Mouse (Mus musculus): ENCODE measurements around the gene Gcc1. TPM values are rescaled to one million over a fixed set of nuclear protein-coding genes. Genes with fewer than 3 reads are reported as not detected.
A peak's percentile ranks its signal among the peaks of the same experiment; 100 is the strongest.

Gcc1 gene
- polyA plus RNA-seq, 1 experiment: 5.1 TPM

DNA sequence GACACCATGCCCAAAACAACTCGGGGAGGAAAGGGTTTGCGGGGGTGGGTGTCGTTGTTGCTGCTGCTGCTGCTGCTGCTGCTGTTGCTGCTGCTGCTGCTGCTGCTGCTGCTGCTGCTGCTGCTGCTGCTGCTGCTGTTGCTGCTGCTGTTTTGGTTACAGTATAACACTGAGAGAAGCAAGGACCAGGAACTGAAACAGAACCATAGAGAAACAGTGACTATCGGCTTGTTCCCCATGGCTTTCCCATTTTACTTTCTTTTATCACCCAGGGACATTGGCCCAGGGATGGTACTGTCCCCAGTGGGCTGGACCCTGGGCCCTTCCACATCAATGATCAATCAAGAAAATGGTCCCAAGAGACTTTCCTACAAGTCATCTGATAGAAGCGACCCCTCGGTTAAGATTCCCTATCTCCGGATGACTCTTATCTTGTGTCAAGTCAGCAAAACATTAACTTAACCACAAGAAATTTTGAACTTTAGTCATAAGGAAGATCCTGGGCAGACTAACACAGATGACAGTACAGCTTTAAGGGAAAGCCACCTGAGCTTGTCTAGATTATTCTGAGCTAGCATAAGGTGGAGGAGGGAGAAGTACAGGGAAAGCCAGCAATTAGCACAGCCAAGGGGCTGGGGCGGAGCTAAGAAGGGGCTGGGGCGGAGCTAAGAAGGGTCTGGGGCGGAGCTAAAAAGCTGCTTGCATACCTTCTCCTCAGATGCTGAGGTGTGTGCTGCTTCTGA lies 2.8 kb upstream of the Gcc1 start:
- Histone ChIP-seq H3K4me3 (ENCODE audit: insufficient read depth, low read depth, low read length) (no peak overlapping the region), H3K27me3 (replicated peaks; ENCODE audit: control insufficient read depth, insufficient read depth, low read length) (no peaks in the 10 kb centered on the region), H3K27ac (ENCODE audit: insufficient read depth, low read depth, low read length) (no peak overlapping the region), H3K4me1 (ENCODE audit: control insufficient read depth, insufficient read depth, low read length) (no peaks in the 10 kb centered on the region), H3K36me3 (ENCODE audit: control insufficient read depth, insufficient read depth, low read length) (no peaks in the 10 kb centered on the region)
- no peak for DNase-seq
- WGBS: 79% methylated on average over 10 of the region's 10 CpGs
- TF ChIP-seq CTCF (conservative IDR thresholded peaks at IDR 0.05; ENCODE audit: insufficient read depth, insufficient read length, low read depth, low read length) (no peak), POLR2A (IDR thresholded peaks at IDR 0.05; ENCODE audit: low read depth, low read length) (no peak)

DNA sequence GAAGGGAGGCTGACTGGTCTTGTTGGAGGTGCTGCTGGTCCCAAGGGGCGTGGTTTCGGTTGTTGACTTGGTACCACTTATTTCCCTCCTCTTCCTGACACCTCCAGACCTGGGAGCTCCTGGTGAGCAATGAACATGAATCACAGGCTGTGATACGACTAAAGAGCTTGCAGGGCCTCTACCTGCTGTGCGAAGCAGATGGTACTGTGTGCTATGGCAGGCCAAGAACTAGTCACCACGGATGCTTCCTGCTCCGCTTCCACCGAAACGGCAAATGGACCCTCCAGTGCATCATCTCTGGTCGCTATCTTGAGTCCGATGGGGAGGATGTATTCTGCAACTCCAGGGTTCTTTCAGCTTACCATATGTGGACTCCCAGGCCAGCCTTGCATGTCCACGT lies 1.7 kb upstream of the Gcc1 start:
- TF ChIP-seq CTCF (conservative IDR thresholded peaks at IDR 0.05; ENCODE audit: insufficient read depth, insufficient read length, low read depth, low read length): no peak
- TF ChIP-seq POLR2A (IDR thresholded peaks at IDR 0.05; ENCODE audit: low read depth, low read length): no peak
- Histone ChIP-seq H3K27me3 (replicated peaks; ENCODE audit: control insufficient read depth, insufficient read depth, low read length) (no peaks in the 10 kb centered on the region), H3K4me1 (ENCODE audit: control insufficient read depth, insufficient read depth, low read length) (peaks cover under 1% of the 10 kb centered on the region; the same call in 1 of the 2 replicates), H3K27ac (ENCODE audit: insufficient read depth, low read depth, low read length) (no peak overlapping the region), H3K36me3 (ENCODE audit: control insufficient read depth, insufficient read depth, low read length) (no peaks in the 10 kb centered on the region), H3K4me3 (ENCODE audit: insufficient read depth, low read depth, low read length) (no peak overlapping the region)
- 93% methylated on average over 11 of the region's 11 CpGs for WGBS
- no peak for DNase-seq

DNA sequence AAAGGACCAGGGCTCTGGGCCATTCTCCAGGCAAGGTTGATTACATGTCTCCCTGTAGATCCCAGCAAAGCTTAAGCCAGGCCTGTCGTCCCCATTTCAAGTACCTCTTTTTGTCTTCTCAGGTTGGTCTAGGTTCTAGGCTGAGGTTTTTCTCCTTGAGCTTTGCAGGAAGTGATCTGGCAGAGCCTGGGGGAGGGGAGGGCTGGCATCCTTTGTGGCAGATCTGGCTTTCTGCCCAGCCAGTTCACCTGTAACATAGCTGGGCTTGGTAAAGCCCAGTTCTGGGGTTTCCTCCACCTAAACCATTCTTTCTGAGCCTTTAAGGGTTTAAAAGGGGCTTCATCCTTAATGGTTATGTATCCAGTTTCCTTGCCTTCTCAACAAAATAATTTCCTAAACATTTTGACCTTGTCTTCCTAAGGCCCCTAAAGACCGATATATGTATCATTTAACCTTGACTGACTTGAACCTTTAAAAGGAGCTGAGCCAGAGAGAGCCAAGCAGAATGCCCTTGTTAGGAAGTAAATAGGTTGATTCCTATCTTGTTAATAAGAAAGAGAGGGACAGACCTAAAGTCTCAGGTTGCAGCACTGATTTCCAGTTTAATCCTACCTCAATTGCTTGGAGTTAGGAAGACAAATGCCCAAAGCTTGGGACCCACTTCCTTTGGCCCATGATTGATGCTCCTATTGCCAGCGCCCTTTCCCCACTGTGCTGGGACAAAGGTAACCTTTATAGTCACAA lies 922 bp downstream of the Gcc1 start, which contains the start of gene Fscn3:
Gene Fscn3 (plus strand): TSS at position 694 of the 744 bp plus-strand sequence.
- Histone ChIP-seq H3K4me3 (ENCODE audit: insufficient read depth, low read depth, low read length) (no peak within 1 kb of the TSS), H3K27ac (ENCODE audit: insufficient read depth, low read depth, low read length) (peak within 1 kb of the TSS; percentile 12; the same call in 1 of the 2 replicates), H3K36me3 (ENCODE audit: control insufficient read depth, insufficient read depth, low read length) (no peaks in the 10 kb centered on the region), H3K27me3 (replicated peaks; ENCODE audit: control insufficient read depth, insufficient read depth, low read length) (no peaks in the 10 kb centered on the region), H3K4me1 (ENCODE audit: control insufficient read depth, insufficient read depth, low read length) (peaks cover 7% of the 10 kb centered on the region; the same call in 1 of the 2 replicates)
- peak; percentile 66 for DNase-seq
- no peak for TF ChIP-seq CTCF (conservative IDR thresholded peaks at IDR 0.05; ENCODE audit: insufficient read depth, insufficient read length, low read depth, low read length)
- TF ChIP-seq POLR2A (IDR thresholded peaks at IDR 0.05; ENCODE audit: low read depth, low read length): no peak
- WGBS: 77% methylated on average over 3 of the region's 3 CpGs

DNA sequence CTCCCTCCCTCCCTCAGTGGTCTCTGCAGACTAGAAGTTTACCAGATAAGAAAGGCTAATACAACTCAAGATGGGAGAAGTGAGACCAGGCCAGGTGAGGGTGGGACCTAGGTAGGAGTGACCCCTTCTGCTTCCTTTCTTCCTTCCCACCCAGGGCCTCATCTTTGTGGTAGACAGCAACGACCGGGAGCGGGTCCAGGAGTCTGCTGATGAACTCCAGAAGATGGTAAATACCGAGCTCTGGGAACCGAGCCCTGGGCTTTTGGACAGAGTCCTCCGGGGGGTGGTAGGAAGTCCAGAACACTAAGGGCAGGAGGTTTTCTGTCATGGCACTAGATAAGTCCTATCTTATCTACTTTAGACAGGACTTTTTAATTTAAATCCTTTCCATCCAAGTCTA lies 3.2 kb downstream of the Gcc1 start:
- H3K27me3 ChIP-seq (replicated peaks; ENCODE audit: control insufficient read depth, insufficient read depth, low read length): no peaks in the 10 kb centered on the region
- no peak for DNase-seq
- WGBS: 91% methylated on average over 6 of the region's 6 CpGs
- H3K4me1 ChIP-seq (ENCODE audit: control insufficient read depth, insufficient read depth, low read length): peaks cover 11% of the 10 kb centered on the region; the same call in 1 of the 2 replicates
- no peak overlapping the region for H3K4me3 ChIP-seq (ENCODE audit: insufficient read depth, low read depth, low read length)
- no peak for TF ChIP-seq CTCF (conservative IDR thresholded peaks at IDR 0.05; ENCODE audit: insufficient read depth, insufficient read length, low read depth, low read length)
- TF ChIP-seq POLR2A (IDR thresholded peaks at IDR 0.05; ENCODE audit: low read depth, low read length): no peak
- H3K36me3 ChIP-seq (ENCODE audit: control insufficient read depth, insufficient read depth, low read length): no peaks in the 10 kb centered on the region
- H3K27ac ChIP-seq (ENCODE audit: insufficient read depth, low read depth, low read length): no peak overlapping the region

DNA sequence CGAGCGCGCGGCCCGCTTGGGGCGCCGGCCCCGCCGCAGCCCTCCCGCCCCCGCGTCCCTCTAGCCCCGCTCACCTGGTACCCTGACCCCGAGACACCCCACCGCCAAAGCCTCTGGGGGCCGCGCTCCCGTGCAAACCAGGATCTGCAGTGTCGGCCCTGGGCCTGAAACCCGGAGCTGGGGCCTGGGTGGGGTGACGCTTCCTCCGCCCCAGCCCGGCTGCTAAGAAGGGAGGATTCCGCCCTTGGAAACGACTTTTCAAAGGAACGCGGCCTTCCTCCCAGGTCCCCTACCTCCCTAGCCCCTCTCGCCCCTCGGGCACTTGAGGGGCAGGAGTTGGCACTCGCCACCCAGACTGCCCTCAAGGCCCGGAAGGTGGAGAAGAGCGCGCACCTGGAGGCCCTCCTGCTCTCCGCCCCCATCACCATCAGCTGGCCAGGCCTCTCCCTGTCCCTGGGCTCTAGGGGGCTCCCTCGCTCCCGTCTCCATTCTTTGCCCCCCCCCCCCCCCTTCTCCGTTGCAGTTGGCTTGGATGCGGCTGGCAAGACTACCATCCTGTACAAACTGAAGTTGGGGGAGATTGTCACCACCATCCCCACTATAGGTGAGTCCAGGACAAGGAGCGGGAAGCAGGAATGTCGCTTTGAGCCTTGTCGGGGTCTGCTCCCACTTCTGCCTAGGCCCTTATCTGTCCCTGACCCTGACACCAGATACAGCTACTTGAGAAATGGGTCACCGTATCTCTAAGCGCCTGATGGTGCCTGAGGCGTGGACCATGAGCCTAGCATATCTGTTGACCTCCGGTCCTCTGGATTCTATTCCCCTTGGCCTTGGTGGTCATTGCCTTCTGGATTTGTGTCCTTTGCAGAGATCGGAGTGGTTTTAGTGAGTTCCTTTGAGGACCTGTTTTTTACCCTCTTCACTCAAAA lies 4.2 kb downstream of the Gcc1 start:
- Histone ChIP-seq H3K4me3 (ENCODE audit: insufficient read depth, low read depth, low read length) (peak overlapping the region; percentile 87), H3K36me3 (ENCODE audit: control insufficient read depth, insufficient read depth, low read length) (no peaks in the 10 kb centered on the region), H3K27me3 (replicated peaks; ENCODE audit: control insufficient read depth, insufficient read depth, low read length) (no peaks in the 10 kb centered on the region), H3K27ac (ENCODE audit: insufficient read depth, low read depth, low read length) (peak overlapping the region; percentile 27), H3K4me1 (ENCODE audit: control insufficient read depth, insufficient read depth, low read length) (peaks cover 11% of the 10 kb centered on the region; the same call in 1 of the 2 replicates)
- 9% methylated on average over 44 of the region's 46 CpGs for WGBS
- TF ChIP-seq POLR2A (IDR thresholded peaks at IDR 0.05; ENCODE audit: low read depth, low read length) (no peak), CTCF (conservative IDR thresholded peaks at IDR 0.05; ENCODE audit: insufficient read depth, insufficient read length, low read depth, low read length) (0 out of 2 replicates have a peak, but pooled peaks have one; percentile 20)
- peak; percentile 70 for DNase-seq

DNA sequence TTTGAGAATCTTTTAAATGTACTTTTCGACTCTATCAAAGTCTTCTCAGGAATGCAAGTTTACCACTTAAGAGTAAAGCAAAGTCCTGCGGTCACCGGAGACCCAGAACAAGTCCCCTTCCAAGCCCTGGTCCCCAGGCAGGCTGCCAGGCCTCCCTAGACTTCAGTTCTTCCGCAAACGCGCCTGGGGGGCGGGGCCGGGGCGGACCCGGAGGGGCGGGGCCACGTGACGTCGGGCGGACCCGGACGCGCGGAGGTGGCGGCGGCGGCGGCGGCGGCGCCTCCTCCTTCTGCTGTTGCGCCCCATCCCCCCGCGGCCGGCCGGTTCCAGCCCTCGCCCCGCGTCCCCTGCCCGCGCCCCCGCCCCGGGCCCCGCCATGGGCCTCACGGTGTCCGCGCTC lies 4.9 kb downstream of the Gcc1 start, which contains the start of gene Arf5:
Gene Arf5 (plus strand): TSS at position 248 of the 400 bp plus-strand sequence.
- H3K27me3 ChIP-seq (replicated peaks; ENCODE audit: control insufficient read depth, insufficient read depth, low read length): no peaks in the 10 kb centered on the region
- TF ChIP-seq CTCF (conservative IDR thresholded peaks at IDR 0.05; ENCODE audit: insufficient read depth, insufficient read length, low read depth, low read length) (no peak), POLR2A (IDR thresholded peaks at IDR 0.05; ENCODE audit: low read depth, low read length) (no peak)
- peak; percentile 97 for DNase-seq
- H3K4me1 ChIP-seq (ENCODE audit: control insufficient read depth, insufficient read depth, low read length): peaks cover 11% of the 10 kb centered on the region; the same call in 1 of the 2 replicates
- no peaks in the 10 kb centered on the region for H3K36me3 ChIP-seq (ENCODE audit: control insufficient read depth, insufficient read depth, low read length)
- peak within 1 kb of the TSS; percentile 87 for H3K4me3 ChIP-seq (ENCODE audit: insufficient read depth, low read depth, low read length)
- peak within 1 kb of the TSS; percentile 27 for H3K27ac ChIP-seq (ENCODE audit: insufficient read depth, low read depth, low read length)
- 2% methylated on average over 37 of the region's 42 CpGs for WGBS
